Mouse (Mus musculus): Measurements from ENCODE around the gene Zfp536.

The Zfp536 gene

GRCm38 (mm10) chr7:37542951-37543350, 230.5 kb downstream of the Zfp536 start:
- no peak for DNase-seq

- DNase-seq = no peak
Measured at GRCm38 (mm10) chr7:37531166-37531565, 242.3 kb downstream of the Zfp536 start.

DNA sequence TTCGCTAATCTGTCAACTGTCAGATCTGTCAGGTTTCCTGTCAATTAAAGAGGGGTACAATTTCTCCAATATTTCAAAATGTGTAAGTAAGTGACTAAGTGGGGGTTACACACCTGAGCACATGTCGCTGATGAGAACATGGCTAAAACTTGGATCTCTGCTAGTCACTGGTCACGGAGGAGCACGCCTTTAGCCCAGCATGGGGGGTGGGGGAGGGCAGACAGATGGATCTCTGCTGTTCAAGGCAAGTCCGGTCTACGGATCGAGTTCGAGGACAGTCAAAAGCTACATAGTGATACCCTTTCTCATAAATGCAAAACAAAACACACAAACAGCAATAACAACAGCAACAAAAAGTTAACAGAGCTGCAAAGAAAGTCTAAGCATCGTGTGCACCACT, 245.1 kb downstream of the Zfp536 start:
- DNase-seq = no peak

- DNase-seq = no peak
Measured at GRCm38 (mm10) chr7:37527890-37528289, 245.6 kb downstream of the Zfp536 start.

GRCm38 (mm10) chr7:37521407-37521806, 252.0 kb downstream of the Zfp536 start:
- no peak for DNase-seq

- DNase-seq = no peak
Measured at GRCm38 (mm10) chr7:37510933-37511675, 262.3 kb downstream of the Zfp536 start.

GRCm38 (mm10) chr7:37509700-37510099, 263.7 kb downstream of the Zfp536 start:
- no peak for DNase-seq

DNA sequence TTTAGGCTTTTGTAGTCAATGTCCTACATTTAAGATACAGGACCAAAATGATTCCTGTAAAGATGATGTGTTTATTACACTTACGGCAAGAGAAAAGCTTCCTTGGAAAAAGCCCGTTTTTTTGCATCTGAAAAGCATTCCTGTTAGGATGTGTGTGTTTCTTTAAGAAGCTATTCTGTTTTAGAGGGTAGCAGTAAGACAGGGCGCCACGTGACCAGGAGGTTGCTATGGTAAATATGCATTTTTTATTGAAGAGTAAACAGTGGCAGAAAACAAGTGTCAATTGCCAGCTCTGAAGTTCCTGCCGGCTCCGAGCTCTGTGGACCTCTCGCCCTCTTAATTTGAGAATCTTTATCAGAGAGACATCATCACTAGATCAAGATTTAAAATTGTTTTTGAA, 267.9 kb downstream of the Zfp536 start:
- no peak for DNase-seq

DNA sequence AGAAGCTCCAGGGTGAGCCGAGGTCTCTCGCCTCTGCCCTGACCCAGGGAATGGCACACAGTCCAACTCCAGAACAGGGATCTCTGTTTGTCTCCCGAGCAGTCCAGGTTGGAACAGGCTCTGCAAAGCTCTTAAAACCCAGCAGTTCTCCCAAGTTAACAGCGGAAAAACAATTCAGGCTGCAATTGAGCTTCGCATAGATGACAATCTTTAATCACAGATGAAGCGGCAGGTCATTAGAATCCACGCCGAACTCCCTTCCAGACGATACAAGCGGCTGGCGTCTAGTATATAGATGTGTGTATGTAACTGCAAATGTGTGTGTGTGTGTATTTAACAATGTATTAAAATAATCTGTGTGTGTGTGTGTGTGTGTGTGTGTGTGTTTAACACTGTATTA, 268.3 kb downstream of the Zfp536 start:
- DNase-seq = no peak

- no peak for DNase-seq
Measured at GRCm38 (mm10) chr7:37498881-37499280, 274.6 kb downstream of the Zfp536 start.

GRCm38 (mm10) chr7:37496491-37496890, 276.9 kb downstream of the Zfp536 start:
- DNase-seq = no peak

DNA sequence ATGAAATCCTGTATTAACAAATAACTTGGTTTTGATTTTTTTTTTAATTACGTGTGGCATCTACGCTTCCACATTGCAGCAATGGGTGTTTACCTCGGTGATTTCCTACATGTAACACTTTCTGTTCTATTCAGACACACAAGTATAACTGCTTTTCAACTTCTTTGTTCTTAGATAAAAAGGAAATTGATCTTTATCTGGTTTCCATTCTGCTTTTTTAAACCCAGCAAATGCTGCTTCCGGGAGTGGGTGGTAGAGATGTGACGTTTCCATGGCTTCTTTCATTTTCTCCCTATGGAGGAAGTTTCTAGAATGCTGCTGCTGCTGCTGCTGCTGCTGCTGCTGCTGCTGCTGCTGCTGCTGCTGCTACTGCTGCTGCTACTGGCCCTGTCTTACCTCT, 283.1 kb downstream of the Zfp536 start:
- DNase-seq = no peak

- DNase-seq = no peak
Measured at GRCm38 (mm10) chr7:37484946-37485345, 288.5 kb downstream of the Zfp536 start.

DNA sequence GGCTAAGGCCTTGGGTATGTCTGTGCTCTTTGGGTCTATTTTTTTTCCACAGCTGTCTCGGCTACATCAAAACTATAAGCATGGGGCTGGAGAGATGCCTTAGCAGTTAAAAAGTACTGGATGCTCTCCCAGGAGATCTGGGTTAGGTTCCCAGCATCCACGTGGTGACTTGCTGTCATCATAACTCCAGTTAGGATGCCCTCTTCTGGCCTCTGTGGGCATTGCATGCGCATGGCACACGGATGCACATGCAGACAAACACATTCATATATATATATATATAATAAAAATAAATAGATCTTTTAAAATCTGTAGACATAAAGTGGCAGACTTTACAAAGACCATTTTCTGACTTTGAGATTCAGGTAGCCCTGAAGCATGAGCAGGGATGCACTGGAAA, 290.9 kb downstream of the Zfp536 start:
- DNase-seq = no peak

DNA sequence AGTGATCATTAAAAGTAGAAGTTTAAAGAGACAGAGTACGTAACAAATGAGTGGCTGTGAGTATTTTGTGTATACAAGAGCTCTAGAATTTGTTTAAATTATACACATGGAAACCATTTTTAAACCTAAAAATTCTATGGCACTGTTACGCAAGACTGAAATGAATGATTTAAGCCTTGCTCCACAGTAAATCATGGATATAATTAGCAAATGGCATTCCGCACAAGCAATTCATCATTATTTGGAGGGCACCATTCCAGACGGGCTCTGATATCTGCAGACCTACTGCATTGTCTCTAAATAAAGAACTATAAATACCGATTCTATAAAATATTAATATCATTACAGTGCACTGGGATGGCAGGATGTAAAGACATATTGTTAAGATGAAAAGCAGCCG, 292.3 kb downstream of the Zfp536 start:
- DNase-seq = no peak

- no peak for DNase-seq
Measured at GRCm38 (mm10) chr7:37477309-37477708, 296.1 kb downstream of the Zfp536 start.

DNA sequence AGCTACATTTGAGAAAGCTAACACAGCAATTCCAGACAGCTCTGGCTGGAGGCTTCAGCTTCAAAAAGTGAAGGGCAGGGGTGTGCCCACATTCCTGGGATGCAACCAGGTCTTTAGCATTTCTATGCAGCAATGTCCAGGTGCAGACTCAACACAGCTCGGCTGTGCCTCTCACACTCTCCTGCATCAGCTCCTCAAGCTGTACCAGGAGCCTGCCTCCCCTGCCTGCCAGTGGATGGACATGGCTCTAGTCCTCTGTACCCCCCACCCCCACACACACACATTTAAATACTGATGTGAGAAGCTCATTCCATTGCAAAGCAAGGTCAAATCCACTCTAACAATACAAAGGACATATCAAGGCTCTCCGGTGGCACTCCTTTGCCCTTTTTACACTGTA, 298.0 kb downstream of the Zfp536 start:
- DNase-seq = no peak

GRCm38 (mm10) chr7:37474284-37474683, 299.2 kb downstream of the Zfp536 start:
- DNase-seq = no peak

GRCm38 (mm10) chr7:37473311-37474084, 299.9 kb downstream of the Zfp536 start:
- no peak for DNase-seq

DNA sequence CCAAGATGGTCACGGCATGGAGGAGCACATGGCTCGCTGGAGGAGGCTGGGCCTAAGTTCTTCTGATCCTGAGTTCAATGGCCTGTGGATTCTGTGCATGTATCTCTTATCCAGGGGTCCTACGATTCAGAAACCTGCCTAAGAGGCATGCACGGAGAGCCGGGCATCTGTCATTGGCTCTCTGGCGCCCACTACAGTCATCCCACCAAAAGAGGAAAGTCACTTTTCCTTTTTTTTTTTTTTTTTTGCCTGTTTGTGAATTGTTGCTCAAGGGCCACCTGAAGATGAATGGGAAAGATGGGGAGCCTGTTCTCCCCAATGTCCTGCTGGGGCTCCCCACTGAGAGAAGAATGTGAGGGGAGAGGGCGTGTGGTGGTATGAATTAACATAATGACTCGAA, 301.7 kb downstream of the Zfp536 start:
- DNase-seq = no peak

DNA sequence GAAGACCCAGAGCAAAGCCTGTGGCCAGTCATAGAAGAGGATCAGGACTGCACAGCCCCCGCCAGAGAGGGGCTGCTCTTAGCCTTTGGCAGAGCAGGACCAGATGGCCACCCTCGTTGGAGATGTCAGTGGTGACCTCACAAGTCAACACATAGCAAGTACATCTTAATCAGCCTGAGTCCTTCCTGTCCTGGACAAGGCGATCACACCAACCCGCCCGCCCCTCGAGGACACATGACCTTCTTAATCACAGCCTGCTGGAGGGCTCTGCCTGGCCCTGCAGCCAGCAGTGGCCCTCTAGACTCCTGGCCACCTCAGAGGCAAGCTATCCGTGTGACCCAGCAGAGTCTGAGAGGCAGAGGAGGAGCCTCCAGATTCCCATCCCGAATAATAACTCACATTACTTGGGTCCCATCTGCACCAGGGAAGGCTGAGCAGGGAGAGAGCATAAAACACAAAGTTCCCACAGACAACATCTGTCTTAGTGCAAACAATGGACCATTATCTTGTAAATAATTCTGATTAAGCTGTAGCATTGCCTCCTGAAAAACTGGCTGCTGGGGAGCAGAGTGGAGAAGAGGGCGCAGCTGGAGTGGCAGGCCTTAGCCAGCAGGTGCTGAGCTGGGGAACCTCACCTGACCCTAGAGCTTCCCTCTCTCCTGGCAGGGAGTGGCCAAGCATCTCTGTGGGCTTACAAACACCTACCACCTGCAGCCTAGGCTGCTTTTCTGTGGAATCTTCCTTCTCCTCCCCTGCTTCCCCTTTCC, 306.8 kb downstream of the Zfp536 start:
- no peak for DNase-seq

DNA sequence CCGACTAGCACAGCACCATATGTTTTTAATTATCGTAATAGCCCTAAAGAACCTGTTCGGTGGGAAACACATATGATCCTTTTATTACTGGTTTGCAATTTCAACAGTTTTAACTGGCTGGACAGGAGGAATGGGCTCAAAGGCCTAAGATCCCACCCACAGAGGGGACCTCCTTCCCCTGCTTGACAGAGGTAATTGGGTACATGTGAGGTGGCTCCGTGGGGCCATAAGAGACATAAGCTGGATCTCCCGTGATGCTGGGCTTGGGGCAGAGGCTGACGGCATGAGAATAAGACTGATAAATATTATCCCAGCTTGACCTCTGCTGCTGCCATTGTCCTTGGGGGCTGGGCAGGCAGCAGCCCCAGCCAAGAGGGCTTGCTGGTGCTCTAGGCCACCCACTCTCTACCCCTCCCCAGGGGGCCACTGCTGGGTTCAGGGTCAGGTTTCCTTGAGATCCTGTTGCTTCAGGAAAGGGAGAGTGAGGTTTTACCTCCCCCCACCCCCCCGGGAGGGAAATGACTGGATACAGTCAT, 309.2 kb downstream of the Zfp536 start:
- DNase-seq = no peak

DNA sequence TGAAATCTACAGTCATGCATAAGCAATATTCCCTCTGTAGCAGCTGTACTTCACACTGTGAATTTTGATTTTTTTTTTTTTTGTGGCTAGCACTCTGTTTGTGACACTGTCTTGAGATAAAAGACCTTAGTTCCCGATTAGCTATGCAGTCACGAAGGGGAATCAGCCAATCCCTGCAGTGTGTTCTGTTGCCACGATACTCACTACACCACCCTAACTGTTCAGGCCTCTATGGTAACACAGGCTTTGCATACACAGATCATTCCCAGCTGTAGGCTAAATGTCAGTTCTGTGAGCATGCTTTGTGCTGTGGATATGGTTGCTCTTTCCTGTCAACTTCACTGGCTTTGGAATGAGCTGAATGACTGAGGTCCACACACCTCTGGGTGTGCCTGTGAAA, 325.9 kb downstream of the Zfp536 start:
- no peak for DNase-seq
